Mouse (Mus musculus) cerebellum, postnatal 10 days (tissue): ENCODE measurements around the gene Ferd3l.

Experiments used
- DNase-seq, 2 experiments: peaks; one replicate each; pipeline ENCODE4 v3.0.0; 2021; ENCODE audit warnings: mixed read lengths in 2 of 2

Ferd3l gene

DNA sequence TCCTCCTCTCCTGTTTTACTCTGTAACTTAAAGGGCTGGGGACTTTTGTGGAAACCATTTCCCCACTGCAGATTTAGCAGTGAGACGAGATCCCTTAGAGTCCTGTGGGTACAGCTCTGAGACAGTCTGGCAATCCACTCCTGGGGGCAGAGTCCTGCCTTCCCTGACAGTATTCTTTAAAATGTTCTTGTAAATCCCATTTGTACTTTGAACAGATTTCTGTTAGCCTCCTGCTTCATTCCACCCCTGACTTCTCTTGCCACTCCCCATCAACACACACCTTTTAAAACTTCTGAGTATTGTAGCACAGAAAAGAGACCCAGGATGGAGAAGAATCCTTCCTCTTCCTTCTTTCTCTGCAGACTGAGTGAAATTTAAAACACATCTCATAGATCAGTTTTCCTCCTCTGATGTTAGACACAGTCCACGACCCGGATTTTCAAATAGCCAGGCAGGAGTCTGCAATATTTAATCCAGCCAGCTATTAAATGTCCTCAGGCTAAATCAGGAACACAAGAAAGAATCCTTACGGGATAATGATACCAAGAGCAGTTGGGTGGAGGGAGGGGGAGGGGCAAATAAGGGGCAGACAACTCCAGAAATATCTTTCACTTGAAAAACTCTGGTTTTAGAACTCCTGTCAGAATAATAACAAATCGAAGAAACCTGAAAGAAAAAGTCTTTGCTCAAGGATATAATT is 37.6 kb downstream of the Ferd3l start:
- DNase-seq = peak in 1 of 2 experiments; percentile 25

DNA sequence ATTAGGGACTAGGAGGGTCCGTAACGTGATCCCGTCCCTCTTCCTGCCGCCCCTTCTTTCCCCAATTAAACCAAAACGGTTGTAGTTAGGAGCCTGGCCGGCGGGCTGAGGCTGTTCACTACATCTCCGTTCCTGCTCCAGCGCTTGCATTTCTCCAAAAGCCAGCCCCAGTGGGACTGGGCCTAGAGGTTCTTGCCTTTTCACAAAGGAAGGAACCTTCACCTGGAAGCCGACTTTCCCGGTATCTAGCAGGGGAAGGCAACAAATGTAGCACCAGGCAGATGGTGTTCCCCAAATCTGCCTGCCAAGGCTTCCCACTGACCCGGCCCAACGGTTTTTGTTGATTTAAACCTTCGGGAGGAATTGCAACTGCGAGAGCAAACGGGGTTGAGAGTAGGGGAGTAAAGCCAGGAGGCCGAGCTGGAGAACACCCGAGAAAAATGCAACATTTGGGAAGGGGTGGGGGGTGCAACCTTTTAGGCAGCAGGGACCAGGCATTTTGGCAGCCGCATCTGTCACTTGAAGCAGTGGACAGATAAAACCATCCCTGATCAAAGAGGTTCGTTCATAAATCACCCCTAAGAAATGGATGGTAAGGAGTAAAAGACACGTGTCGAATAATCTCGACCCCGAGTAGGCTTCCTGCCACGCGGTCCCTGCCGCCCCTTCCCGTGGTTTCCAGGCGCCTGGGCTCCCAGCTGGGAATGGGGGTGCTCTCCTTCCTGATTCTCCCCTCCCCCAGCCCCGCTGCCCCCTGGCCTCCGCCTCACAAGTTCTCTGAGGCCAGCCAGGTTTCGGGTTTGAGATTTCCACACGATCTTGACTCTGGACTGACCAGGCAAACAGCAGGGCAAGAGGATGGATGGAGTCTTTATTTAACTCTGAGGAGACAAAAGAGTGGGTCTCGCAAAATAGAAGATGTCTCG is 38.5 kb downstream of the Ferd3l start:
- peak; percentile 33 to 63 for DNase-seq

DNA sequence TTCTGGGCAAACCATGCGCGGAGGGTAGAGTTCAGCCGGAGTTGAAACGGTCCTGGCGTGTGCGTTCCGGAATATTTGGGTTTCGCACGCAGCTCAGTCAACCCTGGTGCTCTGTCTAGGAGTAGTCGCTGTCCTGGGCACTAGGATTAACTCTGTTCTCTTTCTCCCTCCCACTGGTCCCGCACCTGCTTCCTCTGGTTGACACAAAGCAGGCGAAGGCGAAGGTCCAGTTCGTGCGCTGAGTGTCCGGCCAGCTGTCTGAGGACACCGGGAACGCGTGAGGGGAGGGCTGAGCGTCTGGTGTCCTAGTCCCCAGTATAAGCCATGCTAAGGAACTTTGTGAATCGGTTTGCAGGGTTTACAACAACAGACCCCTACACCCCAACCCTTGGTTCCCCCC is 39.3 kb downstream of the Ferd3l start:
- DNase-seq = peak; percentile 33

DNA sequence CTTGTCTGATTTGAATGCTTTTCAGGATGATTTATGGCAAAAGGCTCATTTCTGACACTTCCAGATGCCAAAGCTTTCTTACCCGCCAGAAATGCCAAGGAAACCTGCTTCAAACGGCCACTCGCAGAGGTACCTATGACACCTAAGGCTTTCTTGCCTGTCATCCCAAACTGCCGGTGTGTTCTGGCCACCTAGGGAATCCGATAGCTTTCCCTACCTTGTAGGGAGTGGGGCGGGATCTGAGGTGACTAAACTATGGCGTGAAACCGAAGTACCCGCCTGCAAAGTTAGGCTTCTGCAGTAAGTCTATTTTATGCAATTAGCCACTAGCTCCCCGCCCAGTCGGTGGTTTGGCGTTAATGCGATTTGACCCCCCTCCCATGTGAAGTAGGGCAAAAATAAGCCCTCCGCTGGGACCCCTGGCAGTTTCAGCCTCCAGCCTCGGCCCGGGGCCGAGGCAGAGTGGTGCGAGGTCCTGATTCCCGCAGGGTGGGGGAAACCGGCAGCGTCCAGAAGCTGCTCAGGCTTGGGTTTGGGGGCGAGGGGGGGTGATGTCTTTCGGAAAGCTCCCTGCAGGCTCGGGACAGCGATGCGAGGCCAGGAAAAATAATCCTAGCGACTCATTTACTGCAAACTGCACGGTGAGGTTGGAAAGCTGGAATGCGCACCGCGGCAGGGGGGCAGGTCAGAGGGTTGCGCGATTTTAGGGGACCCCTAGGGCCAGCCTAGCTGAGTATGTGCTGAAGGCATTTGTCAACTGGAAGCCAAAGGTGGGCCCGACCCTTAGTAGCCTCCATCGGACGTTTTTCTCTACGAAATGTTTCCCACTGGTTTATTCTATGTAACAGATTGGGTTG is 40.0 kb downstream of the Ferd3l start:
- peak in 1 of 2 experiments; percentile 11 for DNase-seq

DNA sequence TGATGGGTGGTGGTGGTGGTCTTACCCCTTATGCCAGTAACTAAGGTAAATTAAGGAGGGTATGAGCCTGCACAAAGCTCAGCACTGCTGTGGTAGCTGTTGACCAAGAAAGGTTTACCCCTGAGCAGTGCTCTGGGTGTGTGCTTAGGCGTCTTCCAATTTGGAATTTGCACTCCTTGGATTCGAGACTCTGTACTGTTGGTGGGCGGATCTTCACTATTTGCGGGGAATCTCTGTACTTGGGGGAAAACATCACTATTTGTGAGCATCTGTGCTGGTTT is 40.6 kb downstream of the Ferd3l start:
- no peak for DNase-seq
